Mouse (Mus musculus) liver, embryonic 13.5 days (tissue): ENCODE measurements around the gene Map1b. TPM values are rescaled to one million over a fixed set of nuclear protein-coding genes. Genes with fewer than 3 reads are reported as not detected.

Experiments
- ATAC-seq: fragments of 200-750 bp; cut with Nextera tagmentation; 2 replicates; pipeline ENCODE4 v1.8.0; 2017; ENCODE audit warnings: low read depth, mild to moderate bottlenecking, moderate number of reproducible peaks, moderate library complexity
- DNase-seq: peaks from one replicate; pipeline ENCODE4 v3.0.0; 2022
- H3K27ac ChIP-seq: fragments of 300-500 bp; sonication (generic); 2 replicates; pipeline ENCODE4 v1.5.1; 2015; ENCODE audit warnings: moderate library complexity, mild to moderate bottlenecking, inconsistent platforms
- H3K27me3 ChIP-seq: fragments of 300-500 bp; sonication (generic); 2 replicates; pipeline ENCODE4 v1.6.1; 2015; ENCODE audit warnings: mild to moderate bottlenecking, inconsistent platforms
- H3K36me3 ChIP-seq: fragments of 300-500 bp; sonication (generic); 2 replicates; pipeline ENCODE4 v1.6.1; 2015; ENCODE audit warnings: mild to moderate bottlenecking, inconsistent platforms
- H3K4me1 ChIP-seq: fragments of 300-500 bp; sonication (generic); replicated peaks from 2 replicates; pipeline ENCODE4 v1.6.1; 2015; ENCODE audit warnings: inconsistent platforms
- H3K4me2 ChIP-seq: fragments of 300-500 bp; sonication (generic); 2 replicates; pipeline ENCODE4 v1.6.1; 2015; ENCODE audit warnings: inconsistent platforms, mild to moderate bottlenecking, moderate library complexity
- H3K4me3 ChIP-seq: fragments of 300-500 bp; sonication (generic); replicated peaks from 2 replicates; pipeline ENCODE4 v1.5.1; 2015; ENCODE audit warnings: mild to moderate bottlenecking, inconsistent platforms
- H3K9ac ChIP-seq: fragments of 300-500 bp; sonication (generic); 2 replicates; pipeline ENCODE4 v1.6.1; 2015; ENCODE audit warnings: mild to moderate bottlenecking, inconsistent platforms
- H3K9me3 ChIP-seq: fragments of 300-500 bp; sonication (generic); replicated peaks from 2 replicates; pipeline ENCODE4 v1.6.1; 2016; ENCODE audit warnings: inconsistent platforms
- WGBS: fragments of 180-500 bp; shearing (Covaris S2); methylation state at CpG from one replicate; pipeline ENCODE4 v1.1.7; 2015; ENCODE audit not compliant: insufficient replicate concordance; 5-methylcytosine and 5-hydroxymethylcytosine counted together
- polyA plus RNA-seq: library from polyadenylated mRNA; unstranded; fragments of >200 nt; fragmentation: Nextera tagmentation; extraction: Ambion mirVana; gene quantifications from 2 replicates; pipeline ENCODE4 v1.2.1, GENCODE M21; 2015

Gene Map1b
- polyA plus RNA-seq, 1 experiment from 2014 or later: 5.4 TPM

GRCm38 (mm10) chr13:99444431-99444871 lies 71.9 kb downstream of the Map1b start:
- WGBS: 15% methylated on average over 10 of the region's 10 CpGs
- Histone ChIP-seq H3K4me1 (no peaks in the 10 kb centered on the region), H3K9ac (no peak overlapping the region), H3K4me3 (no peak overlapping the region), H3K36me3 (no peaks in the 10 kb centered on the region), H3K9me3 (no peaks in the 10 kb centered on the region), H3K27ac (no peak overlapping the region), H3K4me2 (no peak overlapping the region), H3K27me3 (peaks cover 5% of the 10 kb centered on the region; the same call in 1 of the 2 replicates)
- DNase-seq: no peak
- no peak for ATAC-seq

GRCm38 (mm10) chr13:99443484-99444175 lies 72.7 kb downstream of the Map1b start:
- peaks cover 5% of the 10 kb centered on the region; the same call in 1 of the 2 replicates for H3K27me3 ChIP-seq
- no peak overlapping the region for H3K4me2 ChIP-seq
- no peaks in the 10 kb centered on the region for H3K36me3 ChIP-seq
- no peak overlapping the region for H3K27ac ChIP-seq
- no peak overlapping the region for H3K4me3 ChIP-seq
- DNase-seq: no peak
- no peak for ATAC-seq
- no peaks in the 10 kb centered on the region for H3K4me1 ChIP-seq
- WGBS: 67% methylated on average over 7 of the region's 7 CpGs
- H3K9me3 ChIP-seq: no peaks in the 10 kb centered on the region
- no peak overlapping the region for H3K9ac ChIP-seq

GRCm38 (mm10) chr13:99442434-99443249 lies 73.7 kb downstream of the Map1b start:
- Histone ChIP-seq H3K4me3 (no peak overlapping the region), H3K4me2 (no peak overlapping the region), H3K27ac (no peak overlapping the region), H3K4me1 (no peaks in the 10 kb centered on the region), H3K9me3 (no peaks in the 10 kb centered on the region), H3K36me3 (no peaks in the 10 kb centered on the region), H3K9ac (no peak overlapping the region), H3K27me3 (peaks cover 5% of the 10 kb centered on the region; the same call in 1 of the 2 replicates)
- DNase-seq (no peak), ATAC-seq (no peak)
- WGBS: 67% methylated on average over 12 of the region's 12 CpGs

GRCm38 (mm10) chr13:99441700-99442433 lies 74.5 kb downstream of the Map1b start:
- DNase-seq (no peak), ATAC-seq (no peak)
- no peak overlapping the region for H3K9ac ChIP-seq
- no peaks in the 10 kb centered on the region for H3K9me3 ChIP-seq
- no peak overlapping the region for H3K27ac ChIP-seq
- H3K27me3 ChIP-seq: peaks cover 5% of the 10 kb centered on the region; the same call in 1 of the 2 replicates
- H3K4me2 ChIP-seq: no peak overlapping the region
- H3K4me1 ChIP-seq: no peaks in the 10 kb centered on the region
- 72% methylated on average over 18 of the region's 18 CpGs for whole genome bisulfite sequencing
- H3K4me3 ChIP-seq: no peak overlapping the region
- H3K36me3 ChIP-seq: no peaks in the 10 kb centered on the region

GRCm38 (mm10) chr13:99440228-99440627 lies 76.1 kb downstream of the Map1b start:
- Histone ChIP-seq H3K27me3 (peaks cover 5% of the 10 kb centered on the region; the same call in 1 of the 2 replicates), H3K9me3 (no peaks in the 10 kb centered on the region), H3K27ac (no peak overlapping the region), H3K4me1 (no peaks in the 10 kb centered on the region), H3K4me2 (no peak overlapping the region), H3K4me3 (no peak overlapping the region), H3K9ac (no peak overlapping the region), H3K36me3 (no peaks in the 10 kb centered on the region)
- DNase-seq: no peak
- 74% methylated on average over 2 of the region's 2 CpGs for WGBS
- no peak for ATAC-seq

- no peaks in the 10 kb centered on the region for H3K36me3 ChIP-seq
- no peak for DNase-seq
- H3K27me3 ChIP-seq: peaks cover 2% of the 10 kb centered on the region; the same call in 1 of the 2 replicates
- H3K27ac ChIP-seq: no peak overlapping the region
- H3K4me3 ChIP-seq: no peak overlapping the region
- ATAC-seq: no peak
- no peak overlapping the region for H3K4me2 ChIP-seq
- no peaks in the 10 kb centered on the region for H3K9me3 ChIP-seq
- WGBS: 76% methylated on average over 5 of the region's 5 CpGs
- no peak overlapping the region for H3K9ac ChIP-seq
- H3K4me1 ChIP-seq: no peaks in the 10 kb centered on the region
Observed at GRCm38 (mm10) chr13:99439357-99439756, 77.0 kb downstream of the Map1b start.

- Histone ChIP-seq H3K36me3 (no peaks in the 10 kb centered on the region), H3K27ac (no peak overlapping the region), H3K9me3 (no peaks in the 10 kb centered on the region), H3K4me1 (no peaks in the 10 kb centered on the region), H3K9ac (no peak overlapping the region), H3K4me2 (no peak overlapping the region), H3K27me3 (no peaks in the 10 kb centered on the region), H3K4me3 (no peak overlapping the region)
- DNase-seq (no peak), ATAC-seq (no peak)
Observed at GRCm38 (mm10) chr13:99437051-99437450, 79.3 kb downstream of the Map1b start.

- H3K9me3 ChIP-seq: no peaks in the 10 kb centered on the region
- no peak for ATAC-seq
- H3K36me3 ChIP-seq: no peaks in the 10 kb centered on the region
- no peak overlapping the region for H3K9ac ChIP-seq
- no peak for DNase-seq
- no peaks in the 10 kb centered on the region for H3K27me3 ChIP-seq
- H3K4me3 ChIP-seq: no peak overlapping the region
- no peak overlapping the region for H3K27ac ChIP-seq
- H3K4me2 ChIP-seq: no peak overlapping the region
- H3K4me1 ChIP-seq: no peaks in the 10 kb centered on the region
- WGBS: 77% methylated on average over 9 of the region's 9 CpGs
Observed at GRCm38 (mm10) chr13:99434494-99434893, 81.8 kb downstream of the Map1b start.

- no peak overlapping the region for H3K27ac ChIP-seq
- H3K4me3 ChIP-seq: no peak overlapping the region
- no peaks in the 10 kb centered on the region for H3K27me3 ChIP-seq
- H3K9me3 ChIP-seq: no peaks in the 10 kb centered on the region
- H3K4me1 ChIP-seq: no peaks in the 10 kb centered on the region
- 73% methylated on average over 29 of the region's 29 CpGs for WGBS
- no peaks in the 10 kb centered on the region for H3K36me3 ChIP-seq
- no peak overlapping the region for H3K4me2 ChIP-seq
- ATAC-seq (no peak), DNase-seq (no peak)
- no peak overlapping the region for H3K9ac ChIP-seq
Observed at GRCm38 (mm10) chr13:99433068-99434008, 83.0 kb downstream of the Map1b start.

GRCm38 (mm10) chr13:99423581-99423980 lies 92.8 kb downstream of the Map1b start:
- DNase-seq: no peak
- H3K4me1 ChIP-seq: no peaks in the 10 kb centered on the region
- H3K27ac ChIP-seq: no peak overlapping the region
- H3K27me3 ChIP-seq: 0 out of 2 replicates have a peak, but pooled peaks cover 3% of the 10 kb centered on the region
- no peak overlapping the region for H3K4me2 ChIP-seq
- no peaks in the 10 kb centered on the region for H3K9me3 ChIP-seq
- no peak overlapping the region for H3K9ac ChIP-seq
- no peak overlapping the region for H3K4me3 ChIP-seq
- ATAC-seq: no peak
- 77% methylated on average over 13 of the region's 13 CpGs for WGBS
- no peaks in the 10 kb centered on the region for H3K36me3 ChIP-seq
